Mouse (Mus musculus): ENCODE measurements around the gene Ptpre. TPM values are rescaled to one million over a fixed set of nuclear protein-coding genes. Genes with fewer than 3 reads are reported as not detected.

Gene Ptpre
- polyA plus RNA-seq, 1 experiment, result 21.2 TPM

DNA sequence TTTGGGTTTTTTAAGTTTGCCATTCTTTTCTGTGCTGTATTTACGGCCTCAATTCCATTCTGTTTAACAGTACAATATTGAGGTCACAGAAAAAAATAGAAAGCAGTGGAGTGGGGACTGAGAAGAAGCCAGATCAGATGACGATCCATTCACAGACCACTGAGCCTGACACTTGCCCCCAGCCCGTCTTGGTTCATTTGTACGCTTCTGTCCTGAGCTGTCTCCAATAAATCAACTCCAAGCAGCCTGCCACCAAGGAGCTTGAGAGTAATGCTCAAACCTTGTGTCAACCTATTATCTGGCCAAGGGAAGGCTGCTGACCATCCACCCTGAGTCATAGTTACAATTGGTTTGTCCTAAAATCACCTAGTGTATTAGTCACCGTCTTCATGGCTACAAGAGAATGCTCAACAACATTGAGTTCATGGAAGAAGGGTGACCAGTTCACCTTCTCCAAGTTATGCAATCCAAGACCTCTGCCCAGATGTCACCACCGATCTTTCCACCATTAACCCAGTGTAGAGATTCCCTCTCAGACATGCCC is 12.8 kb upstream of the Ptpre start:
- WGBS, result 89% methylated on average over 6 of the region's 6 CpGs
- TF ChIP-seq CTCF (IDR thresholded peaks at IDR 0.05; ENCODE audit: borderline replicate concordance, insufficient read depth, low read depth, low read length), result no peak
- TF ChIP-seq POLR2A (IDR thresholded peaks at IDR 0.05; ENCODE audit: borderline replicate concordance, insufficient read depth, low read length), result no peak
- no peak for DNase-seq
- Histone ChIP-seq H3K4me1 (ENCODE audit: control insufficient read depth, insufficient read depth, low read length) (no peaks in the 10 kb centered on the region), H3K4me3 (replicated peaks; ENCODE audit: insufficient read depth, low read depth, low read length) (no peak overlapping the region), H3K27ac (ENCODE audit: insufficient read depth, low read length) (no peak overlapping the region), H3K27me3 (ENCODE audit: control insufficient read depth, insufficient read depth, low read length) (no peaks in the 10 kb centered on the region)

DNA sequence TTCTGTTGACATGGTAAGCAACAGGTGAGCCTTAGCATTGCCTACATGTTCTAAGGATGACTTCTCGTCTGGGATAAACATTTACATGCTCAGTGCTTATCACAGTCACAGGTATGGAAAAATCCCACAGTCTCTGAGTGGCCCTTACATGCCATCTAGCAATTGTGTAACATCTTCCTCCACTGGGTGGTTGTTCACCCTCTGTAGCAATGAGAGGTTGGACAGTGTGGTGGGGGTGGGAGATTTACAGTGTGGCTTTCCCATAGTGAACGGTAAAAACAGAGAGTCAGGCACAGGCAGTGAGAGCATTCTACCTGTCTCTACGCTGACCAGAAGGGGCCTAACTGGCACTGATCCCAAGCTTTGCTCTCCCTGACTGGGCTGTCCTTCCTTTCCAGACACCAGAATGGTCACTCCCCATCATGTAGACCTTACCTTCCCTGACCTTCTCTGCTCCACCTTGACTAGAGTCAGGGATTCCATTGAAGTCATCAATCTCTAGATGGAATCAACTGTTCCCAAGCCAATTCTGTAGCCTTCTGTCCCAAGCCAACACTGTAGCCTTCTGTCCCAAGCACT is 10.6 kb upstream of the Ptpre start:
- WGBS, result 83% methylated on average over 3 of the region's 3 CpGs
- Histone ChIP-seq H3K27ac (ENCODE audit: insufficient read depth, low read length) (no peak overlapping the region), H3K4me1 (ENCODE audit: control insufficient read depth, insufficient read depth, low read length) (no peaks in the 10 kb centered on the region), H3K27me3 (ENCODE audit: control insufficient read depth, insufficient read depth, low read length) (no peaks in the 10 kb centered on the region), H3K4me3 (replicated peaks; ENCODE audit: insufficient read depth, low read depth, low read length) (no peak overlapping the region)
- TF ChIP-seq POLR2A (IDR thresholded peaks at IDR 0.05; ENCODE audit: borderline replicate concordance, insufficient read depth, low read length) (no peak), CTCF (IDR thresholded peaks at IDR 0.05; ENCODE audit: borderline replicate concordance, insufficient read depth, low read depth, low read length) (no peak)
- no peak for DNase-seq

DNA sequence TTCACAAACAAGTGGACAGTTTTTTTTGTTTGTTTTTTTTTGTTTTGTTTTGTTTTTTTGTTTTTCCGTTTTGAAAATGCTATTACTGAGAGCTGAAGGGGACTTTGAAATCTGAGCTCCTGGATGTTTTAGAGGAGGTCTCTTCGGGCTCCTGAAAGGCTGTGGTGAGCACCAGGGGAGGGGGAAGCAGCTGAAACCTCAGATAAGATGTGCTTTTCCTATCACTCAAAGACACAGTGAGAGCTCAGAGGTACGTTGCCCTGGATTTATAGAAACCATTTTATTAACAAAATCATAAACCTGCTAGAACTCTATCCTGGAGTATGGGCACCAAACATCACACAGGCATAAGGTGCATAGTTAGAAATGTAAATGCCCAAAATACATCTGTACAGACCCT is 10.1 kb upstream of the Ptpre start:
- H3K4me1 ChIP-seq (ENCODE audit: control insufficient read depth, insufficient read depth, low read length), result no peaks in the 10 kb centered on the region
- H3K4me3 ChIP-seq (replicated peaks; ENCODE audit: insufficient read depth, low read depth, low read length), result no peak overlapping the region
- no peaks in the 10 kb centered on the region for H3K27me3 ChIP-seq (ENCODE audit: control insufficient read depth, insufficient read depth, low read length)
- TF ChIP-seq CTCF (IDR thresholded peaks at IDR 0.05; ENCODE audit: borderline replicate concordance, insufficient read depth, low read depth, low read length) (no peak), POLR2A (IDR thresholded peaks at IDR 0.05; ENCODE audit: borderline replicate concordance, insufficient read depth, low read length) (no peak)
- no peak overlapping the region for H3K27ac ChIP-seq (ENCODE audit: insufficient read depth, low read length)
- DNase-seq, result no peak
- 82% methylated on average over 3 of the region's 3 CpGs for WGBS

DNA sequence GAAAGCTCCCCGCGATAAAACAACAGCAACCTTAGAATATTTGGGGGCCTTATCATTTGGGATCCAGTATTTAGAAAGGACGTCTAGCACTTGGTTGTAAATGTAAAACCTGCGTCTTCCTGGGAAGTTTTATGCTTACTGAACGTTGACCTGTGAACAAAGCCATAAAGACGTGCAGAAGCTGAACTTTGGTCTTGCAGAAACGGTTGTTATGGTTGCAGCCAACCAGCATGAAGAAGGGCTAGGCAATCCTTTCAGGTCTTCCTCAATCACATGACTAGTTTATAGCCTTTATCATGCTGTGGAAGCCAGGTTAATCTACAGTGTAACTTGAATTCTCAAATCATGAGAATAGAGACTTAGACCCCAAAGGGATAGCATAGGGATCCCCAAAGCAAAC is 8.8 kb upstream of the Ptpre start, which contains the start of gene Clrn3:
Clrn3 (minus strand) TSS at position 140 of the 400 bp plus-strand sequence.
- WGBS, result 91% methylated on average over 7 of the region's 7 CpGs
- no peaks in the 10 kb centered on the region for H3K4me1 ChIP-seq (ENCODE audit: control insufficient read depth, insufficient read depth, low read length)
- H3K4me3 ChIP-seq (replicated peaks; ENCODE audit: insufficient read depth, low read depth, low read length), result no peak within 1 kb of the TSS
- no peaks in the 10 kb centered on the region for H3K27me3 ChIP-seq (ENCODE audit: control insufficient read depth, insufficient read depth, low read length)
- DNase-seq, result no peak
- TF ChIP-seq POLR2A (IDR thresholded peaks at IDR 0.05; ENCODE audit: borderline replicate concordance, insufficient read depth, low read length), result no peak
- no peak for TF ChIP-seq CTCF (IDR thresholded peaks at IDR 0.05; ENCODE audit: borderline replicate concordance, insufficient read depth, low read depth, low read length)
- H3K27ac ChIP-seq (ENCODE audit: insufficient read depth, low read length), result no peak within 1 kb of the TSS

DNA sequence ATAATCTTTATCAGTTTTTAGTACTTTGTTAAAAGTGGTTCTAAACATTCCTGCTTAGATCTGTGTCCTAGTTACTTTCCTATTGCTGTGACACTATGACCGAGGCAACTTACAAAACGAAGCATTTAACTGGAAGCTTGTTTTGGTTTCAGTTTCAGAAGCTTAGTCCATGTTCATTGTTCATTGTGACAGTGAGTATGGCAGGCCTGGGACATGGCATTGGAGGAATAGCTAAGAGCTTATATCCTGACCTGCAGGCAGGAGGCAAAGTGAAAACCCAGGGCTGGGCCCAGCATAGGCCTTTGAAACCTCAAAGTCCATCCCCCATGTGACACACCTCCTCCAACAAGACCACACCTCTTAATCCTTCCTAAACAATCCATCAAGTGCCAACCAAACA is 8.2 kb upstream of the Ptpre start:
- 96% methylated on average over 2 of the region's 2 CpGs for WGBS
- Histone ChIP-seq H3K4me1 (ENCODE audit: control insufficient read depth, insufficient read depth, low read length) (no peaks in the 10 kb centered on the region), H3K4me3 (replicated peaks; ENCODE audit: insufficient read depth, low read depth, low read length) (no peak overlapping the region), H3K27me3 (ENCODE audit: control insufficient read depth, insufficient read depth, low read length) (no peaks in the 10 kb centered on the region), H3K27ac (ENCODE audit: insufficient read depth, low read length) (no peak overlapping the region)
- no peak for DNase-seq
- TF ChIP-seq POLR2A (IDR thresholded peaks at IDR 0.05; ENCODE audit: borderline replicate concordance, insufficient read depth, low read length) (no peak), CTCF (IDR thresholded peaks at IDR 0.05; ENCODE audit: borderline replicate concordance, insufficient read depth, low read depth, low read length) (no peak)

DNA sequence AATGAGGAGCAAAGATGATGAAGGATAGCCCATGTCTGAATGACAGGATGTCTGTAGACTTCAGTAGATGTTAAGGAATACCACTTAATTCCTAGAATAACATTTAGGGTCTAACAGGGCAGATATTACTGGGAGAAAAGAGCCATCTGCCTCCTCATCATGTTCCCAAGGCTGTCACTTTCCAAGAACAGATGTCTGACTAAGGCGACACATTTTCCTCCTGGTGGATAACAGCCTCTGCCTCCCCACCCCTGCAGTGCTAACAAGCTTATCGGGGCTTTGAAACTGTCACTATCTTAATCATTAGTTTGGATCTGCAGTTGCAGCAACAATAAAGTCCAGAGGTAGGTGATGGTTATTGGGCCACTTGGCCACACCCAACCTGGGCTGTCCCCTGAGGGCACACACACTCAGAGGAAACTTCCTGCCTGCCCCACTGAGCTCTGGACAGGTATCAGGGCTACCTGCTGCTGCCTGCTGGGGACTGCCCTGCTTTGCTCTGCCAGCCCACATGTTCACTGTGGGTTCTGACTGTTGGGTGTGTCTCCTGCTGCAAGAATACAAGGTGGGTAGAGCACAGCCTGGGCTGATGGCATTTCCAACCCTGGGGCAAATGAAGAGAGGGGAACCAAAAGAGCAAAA is 2.6 kb upstream of the Ptpre start:
- Histone ChIP-seq H3K27me3 (ENCODE audit: control insufficient read depth, insufficient read depth, low read length) (no peaks in the 10 kb centered on the region), H3K4me1 (ENCODE audit: control insufficient read depth, insufficient read depth, low read length) (peaks cover 13% of the 10 kb centered on the region), H3K27ac (ENCODE audit: insufficient read depth, low read length) (no peak overlapping the region), H3K4me3 (replicated peaks; ENCODE audit: insufficient read depth, low read depth, low read length) (no peak overlapping the region)
- WGBS, result 40% methylated on average over 2 of the region's 2 CpGs
- TF ChIP-seq POLR2A (IDR thresholded peaks at IDR 0.05; ENCODE audit: borderline replicate concordance, insufficient read depth, low read length) (no peak), CTCF (IDR thresholded peaks at IDR 0.05; ENCODE audit: borderline replicate concordance, insufficient read depth, low read depth, low read length) (no peak)
- no peak for DNase-seq

DNA sequence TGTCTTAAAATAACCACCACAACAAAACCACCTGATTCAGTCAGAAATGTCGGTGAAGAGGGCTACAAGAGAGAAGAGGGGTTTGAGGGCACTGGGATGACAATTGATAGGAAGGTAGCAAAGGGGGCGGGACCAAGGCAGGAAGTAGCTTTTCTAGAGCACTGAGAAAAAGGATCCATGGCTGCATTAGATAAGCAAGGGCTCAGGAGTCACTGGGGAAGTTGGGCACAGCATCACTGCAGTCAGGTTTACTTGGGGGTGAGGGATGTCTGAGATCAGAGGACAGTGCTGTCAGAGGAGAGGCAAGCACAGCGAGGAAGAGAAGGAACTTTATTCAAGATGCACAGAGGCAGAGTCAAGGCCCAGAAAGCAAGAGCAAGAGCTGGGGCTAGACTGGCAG is 1.4 kb upstream of the Ptpre start:
- 90% methylated on average over 3 of the region's 3 CpGs for WGBS
- DNase-seq, result no peak
- TF ChIP-seq POLR2A (IDR thresholded peaks at IDR 0.05; ENCODE audit: borderline replicate concordance, insufficient read depth, low read length) (no peak), CTCF (IDR thresholded peaks at IDR 0.05; ENCODE audit: borderline replicate concordance, insufficient read depth, low read depth, low read length) (no peak)
- H3K4me3 ChIP-seq (replicated peaks; ENCODE audit: insufficient read depth, low read depth, low read length), result no peak overlapping the region
- no peaks in the 10 kb centered on the region for H3K27me3 ChIP-seq (ENCODE audit: control insufficient read depth, insufficient read depth, low read length)
- H3K27ac ChIP-seq (ENCODE audit: insufficient read depth, low read length), result no peak overlapping the region
- H3K4me1 ChIP-seq (ENCODE audit: control insufficient read depth, insufficient read depth, low read length), result peaks cover 16% of the 10 kb centered on the region
